Mouse (Mus musculus): ENCODE results near the gene Cenpm. TPM values are rescaled to one million over a fixed set of nuclear protein-coding genes. Genes with fewer than 3 reads are reported as not detected.

The Cenpm gene
- polyA plus RNA-seq (2015; fragmentation: Nextera tagmentation; extraction: Ambion mirVana): 44.4 and 51.6 TPM in 2 replicates

DNA sequence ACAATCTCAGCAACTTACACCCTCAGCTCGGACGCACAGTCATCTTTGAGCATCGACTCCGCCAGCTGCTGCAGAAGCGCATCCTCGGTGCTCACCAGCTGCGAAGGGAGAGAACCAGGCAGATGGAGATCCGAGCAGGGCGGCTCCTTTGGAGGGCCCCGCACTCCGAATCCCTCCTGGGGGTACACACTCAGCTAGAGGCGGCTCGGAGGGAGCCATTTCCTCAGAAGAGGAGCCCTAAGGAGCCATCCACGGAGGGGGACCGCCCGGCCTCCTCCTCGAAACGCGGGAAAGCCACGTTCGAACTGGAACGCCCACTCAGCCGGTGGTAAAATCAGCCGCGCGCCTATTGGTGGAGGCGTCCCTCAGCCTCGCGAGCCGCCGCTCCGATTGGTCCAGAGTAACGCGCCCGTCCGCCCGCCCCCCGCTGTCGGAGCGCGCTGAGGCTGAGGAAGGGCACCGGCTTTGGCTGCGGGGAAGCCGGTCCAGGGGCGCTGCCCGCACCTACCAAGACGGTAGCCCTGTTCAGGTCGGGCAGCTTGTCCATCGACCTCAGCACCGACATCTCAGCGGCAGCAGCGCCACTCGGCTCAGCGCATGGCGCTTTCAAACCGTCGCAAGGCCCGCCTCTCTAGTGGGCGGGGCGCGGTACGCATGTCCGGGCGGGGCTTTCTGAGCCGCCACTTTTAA is at the start of gene Cenpm:
TSS of gene Cenpm (minus strand) at position 634 of the 690 bp plus-strand sequence.
- Histone ChIP-seq H3K4me2 (ENCODE audit: low read depth, low read length) (peak within 1 kb of the TSS; percentile 90), H3K27me3 (ENCODE audit: control insufficient read depth, insufficient read depth, low read length) (no peaks in the 10 kb centered on the region), H3K36me3 (ENCODE audit: control insufficient read depth, insufficient read depth, low read length) (no peaks in the 10 kb centered on the region), H3K4me1 (ENCODE audit: control insufficient read depth, insufficient read depth, low read length) (peaks cover 7% of the 10 kb centered on the region; the same call in 1 of the 2 replicates), H3K9me3 (replicated peaks; ENCODE audit: control insufficient read depth, low read length) (no peaks in the 10 kb centered on the region), H3K9ac (ENCODE audit: low read length) (peak within 1 kb of the TSS; percentile 75), H3K27ac (ENCODE audit: low read length) (peak within 1 kb of the TSS; percentile 71), H3K4me3 (replicated peaks; ENCODE audit: low read length) (peak within 1 kb of the TSS; percentile 82)
- ATAC-seq (ENCODE audit: insufficient read depth, low FRiP score): peak; percentile 97
- 0% methylated on average over 65 of the region's 65 CpGs for WGBS

- no peak overlapping the region for H3K27ac ChIP-seq (ENCODE audit: low read length)
- H3K36me3 ChIP-seq (ENCODE audit: control insufficient read depth, insufficient read depth, low read length): no peaks in the 10 kb centered on the region
- no peak overlapping the region for H3K4me2 ChIP-seq (ENCODE audit: low read depth, low read length)
- H3K9me3 ChIP-seq (replicated peaks; ENCODE audit: control insufficient read depth, low read length): no peaks in the 10 kb centered on the region
- H3K9ac ChIP-seq (ENCODE audit: low read length): no peak overlapping the region
- H3K4me3 ChIP-seq (replicated peaks; ENCODE audit: low read length): no peak overlapping the region
- H3K27me3 ChIP-seq (ENCODE audit: control insufficient read depth, insufficient read depth, low read length): no peaks in the 10 kb centered on the region
- WGBS: 27% methylated on average over 8 of the region's 8 CpGs
- peaks cover 7% of the 10 kb centered on the region for H3K4me1 ChIP-seq (ENCODE audit: control insufficient read depth, insufficient read depth, low read length)
- no peak for ATAC-seq (ENCODE audit: insufficient read depth, low FRiP score)
Observed at GRCm38 (mm10) chr15:82294059-82294458, 49.5 kb upstream of the Cenpm start.

GRCm38 (mm10) chr15:82293271-82293711 is 48.7 kb upstream of the Cenpm start:
- Histone ChIP-seq H3K9ac (ENCODE audit: low read length) (peak overlapping the region; percentile 10; the same call in 1 of the 2 replicates), H3K9me3 (replicated peaks; ENCODE audit: control insufficient read depth, low read length) (no peaks in the 10 kb centered on the region), H3K4me1 (ENCODE audit: control insufficient read depth, insufficient read depth, low read length) (peaks cover 7% of the 10 kb centered on the region), H3K4me2 (ENCODE audit: low read depth, low read length) (peak overlapping the region; percentile 30), H3K4me3 (replicated peaks; ENCODE audit: low read length) (0 out of 2 replicates have a peak overlapping the region, but pooled peaks have one; percentile 5), H3K27ac (ENCODE audit: low read length) (no peak overlapping the region), H3K27me3 (ENCODE audit: control insufficient read depth, insufficient read depth, low read length) (no peaks in the 10 kb centered on the region), H3K36me3 (ENCODE audit: control insufficient read depth, insufficient read depth, low read length) (no peaks in the 10 kb centered on the region)
- peak; percentile 80; the same call in 1 of the 2 replicates for ATAC-seq (ENCODE audit: insufficient read depth, low FRiP score)
- WGBS: 5% methylated on average over 7 of the region's 7 CpGs

GRCm38 (mm10) chr15:82292851-82293250 is 48.3 kb upstream of the Cenpm start:
- Histone ChIP-seq H3K27me3 (ENCODE audit: control insufficient read depth, insufficient read depth, low read length) (no peaks in the 10 kb centered on the region), H3K9ac (ENCODE audit: low read length) (no peak overlapping the region), H3K4me2 (ENCODE audit: low read depth, low read length) (peak overlapping the region; percentile 30; the same call in 1 of the 2 replicates), H3K36me3 (ENCODE audit: control insufficient read depth, insufficient read depth, low read length) (no peaks in the 10 kb centered on the region), H3K27ac (ENCODE audit: low read length) (no peak overlapping the region), H3K4me1 (ENCODE audit: control insufficient read depth, insufficient read depth, low read length) (peaks cover 7% of the 10 kb centered on the region), H3K9me3 (replicated peaks; ENCODE audit: control insufficient read depth, low read length) (no peaks in the 10 kb centered on the region), H3K4me3 (replicated peaks; ENCODE audit: low read length) (no peak overlapping the region)
- 19% methylated on average over 5 of the region's 5 CpGs for WGBS
- 0 out of 2 replicates have a peak, but pooled peaks have one; percentile 33 for ATAC-seq (ENCODE audit: insufficient read depth, low FRiP score)

DNA sequence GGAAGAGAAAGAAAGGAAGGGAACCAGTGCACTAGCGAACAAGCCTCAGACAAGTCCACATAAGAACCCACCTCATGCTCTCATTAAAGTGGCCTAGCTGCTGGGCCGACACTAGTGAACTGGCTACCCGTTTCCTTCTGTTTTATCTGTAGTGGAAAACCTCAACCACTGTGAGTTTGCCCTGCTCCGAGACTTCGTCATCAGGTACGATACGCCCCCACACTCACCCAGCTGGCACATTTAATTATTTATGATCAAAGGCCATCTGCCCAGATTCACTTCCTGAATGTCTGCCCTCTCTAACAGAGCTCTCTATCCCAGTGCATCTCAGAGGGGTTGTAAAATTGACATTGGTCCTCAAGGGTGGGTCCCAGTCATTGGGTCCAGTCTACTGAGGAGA is 45.7 kb upstream of the Cenpm start:
- no peak for ATAC-seq (ENCODE audit: insufficient read depth, low FRiP score)
- Histone ChIP-seq H3K27me3 (ENCODE audit: control insufficient read depth, insufficient read depth, low read length) (no peaks in the 10 kb centered on the region), H3K27ac (ENCODE audit: low read length) (no peak overlapping the region), H3K9ac (ENCODE audit: low read length) (no peak overlapping the region), H3K4me1 (ENCODE audit: control insufficient read depth, insufficient read depth, low read length) (peaks cover 7% of the 10 kb centered on the region), H3K4me3 (replicated peaks; ENCODE audit: low read length) (no peak overlapping the region), H3K36me3 (ENCODE audit: control insufficient read depth, insufficient read depth, low read length) (no peaks in the 10 kb centered on the region), H3K4me2 (ENCODE audit: low read depth, low read length) (no peak overlapping the region), H3K9me3 (replicated peaks; ENCODE audit: control insufficient read depth, low read length) (no peaks in the 10 kb centered on the region)
- WGBS: 89% methylated on average over 7 of the region's 7 CpGs

DNA sequence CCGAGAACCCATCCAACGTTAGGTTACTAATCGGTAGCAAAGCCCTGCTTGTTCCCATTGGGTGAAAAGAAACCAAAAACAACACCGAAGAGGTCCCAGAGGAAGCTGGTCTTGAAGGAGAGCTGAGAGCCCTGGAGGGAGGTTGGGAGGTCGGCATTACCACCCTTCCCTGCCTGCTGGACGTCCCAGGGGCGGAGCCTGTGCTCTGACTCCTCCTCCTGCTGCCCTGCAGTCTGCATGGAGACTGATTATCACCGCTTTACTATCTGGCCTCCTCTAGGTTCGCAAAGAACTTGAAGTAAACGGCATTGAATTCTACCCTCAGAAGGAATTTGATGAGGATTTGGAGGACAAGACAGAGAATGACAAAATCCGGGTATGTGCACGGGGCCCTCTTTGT is 41.6 kb upstream of the Cenpm start:
- Histone ChIP-seq H3K9ac (ENCODE audit: low read length) (no peak overlapping the region), H3K27me3 (ENCODE audit: control insufficient read depth, insufficient read depth, low read length) (no peaks in the 10 kb centered on the region), H3K27ac (ENCODE audit: low read length) (no peak overlapping the region), H3K4me2 (ENCODE audit: low read depth, low read length) (no peak overlapping the region), H3K9me3 (replicated peaks; ENCODE audit: control insufficient read depth, low read length) (no peaks in the 10 kb centered on the region), H3K4me3 (replicated peaks; ENCODE audit: low read length) (no peak overlapping the region), H3K4me1 (ENCODE audit: control insufficient read depth, insufficient read depth, low read length) (no peaks in the 10 kb centered on the region), H3K36me3 (ENCODE audit: control insufficient read depth, insufficient read depth, low read length) (no peaks in the 10 kb centered on the region)
- WGBS: 62% methylated on average over 12 of the region's 12 CpGs
- no peak for ATAC-seq (ENCODE audit: insufficient read depth, low FRiP score)

- Histone ChIP-seq H3K9me3 (replicated peaks; ENCODE audit: control insufficient read depth, low read length) (no peaks in the 10 kb centered on the region), H3K4me3 (replicated peaks; ENCODE audit: low read length) (no peak overlapping the region), H3K36me3 (ENCODE audit: control insufficient read depth, insufficient read depth, low read length) (no peaks in the 10 kb centered on the region), H3K4me1 (ENCODE audit: control insufficient read depth, insufficient read depth, low read length) (0 out of 2 replicates have a peak, but pooled peaks cover 1% of the 10 kb centered on the region), H3K4me2 (ENCODE audit: low read depth, low read length) (no peak overlapping the region), H3K27ac (ENCODE audit: low read length) (no peak overlapping the region), H3K27me3 (ENCODE audit: control insufficient read depth, insufficient read depth, low read length) (peaks cover 8% of the 10 kb centered on the region; the same call in 1 of the 2 replicates), H3K9ac (ENCODE audit: low read length) (no peak overlapping the region)
- ATAC-seq (ENCODE audit: insufficient read depth, low FRiP score): no peak
- WGBS: 67% methylated on average over 4 of the region's 4 CpGs
Observed at GRCm38 (mm10) chr15:82280638-82281037, 36.1 kb upstream of the Cenpm start.

GRCm38 (mm10) chr15:82277591-82277990 is 33.0 kb upstream of the Cenpm start:
- H3K4me2 ChIP-seq (ENCODE audit: low read depth, low read length): no peak overlapping the region
- no peak for ATAC-seq (ENCODE audit: insufficient read depth, low FRiP score)

More at GRCm38 (mm10) chr15:82277591-82277990, 33.0 kb upstream of the Cenpm start:
- Histone ChIP-seq H3K4me3 (replicated peaks; ENCODE audit: low read length) (no peak overlapping the region), H3K9me3 (replicated peaks; ENCODE audit: control insufficient read depth, low read length) (no peaks in the 10 kb centered on the region), H3K4me1 (ENCODE audit: control insufficient read depth, insufficient read depth, low read length) (peaks cover 11% of the 10 kb centered on the region; the same call in 1 of the 2 replicates), H3K27me3 (ENCODE audit: control insufficient read depth, insufficient read depth, low read length) (peaks cover 26% of the 10 kb centered on the region), H3K27ac (ENCODE audit: low read length) (no peak overlapping the region), H3K36me3 (ENCODE audit: control insufficient read depth, insufficient read depth, low read length) (no peaks in the 10 kb centered on the region), H3K9ac (ENCODE audit: low read length) (no peak overlapping the region)
- 72% methylated on average over 5 of the region's 5 CpGs for WGBS
